Mouse (Mus musculus) ES-Bruce4 (cell line): ENCODE results near the gene Foxk1. TPM values are rescaled to one million over a fixed set of nuclear protein-coding genes. Genes with fewer than 3 reads are reported as not detected.

Experiments
- H3K27ac ChIP-seq: 2 replicates; pipeline ENCODE4 v1.5.1; 2012; ENCODE audit warnings: low read length, inconsistent platforms; ENCODE audit not compliant: insufficient read depth
- H3K27me3 ChIP-seq: 2 replicates; pipeline ENCODE4 v1.6.1; 2012; ENCODE audit warnings: mild to moderate bottlenecking, low read length, inconsistent platforms; ENCODE audit not compliant: control insufficient read depth, poor library complexity, insufficient read depth, severe bottlenecking
- H3K36me3 ChIP-seq: 2 replicates; pipeline ENCODE4 v1.6.1; 2012; ENCODE audit warnings: inconsistent platforms, mild to moderate bottlenecking, low read length, moderate library complexity; ENCODE audit not compliant: control insufficient read depth, poor library complexity, insufficient read depth, severe bottlenecking
- H3K4me1 ChIP-seq: one replicate; pipeline ENCODE4 v1.8.1; 2011; ENCODE audit warnings: low read length; ENCODE audit not compliant: control insufficient read depth, insufficient read depth
- H3K4me3 ChIP-seq: 2 replicates; pipeline ENCODE4 v1.5.1; 2011; ENCODE audit warnings: low read depth, mild to moderate bottlenecking, low read length
- H3K9ac ChIP-seq: 2 replicates; pipeline ENCODE4 v1.6.1; 2012; ENCODE audit warnings: low read depth, mild to moderate bottlenecking, inconsistent platforms; ENCODE audit not compliant: poor library complexity, severe bottlenecking
- H3K9me3 ChIP-seq: replicated peaks from 2 replicates; pipeline ENCODE4 v1.6.1; 2012; ENCODE audit warnings: mild to moderate bottlenecking, low read length, inconsistent platforms; ENCODE audit not compliant: control insufficient read depth, poor library complexity, insufficient read depth, severe bottlenecking
- CTCF ChIP-seq: IDR thresholded peaks from one replicate; pipeline ENCODE4 v1.8.1; 2011; ENCODE audit warnings: low read depth, low read length
- EP300 ChIP-seq: IDR thresholded peaks from 2 replicates; pipeline ENCODE4 v1.6.1; 2011; ENCODE audit warnings: low read depth, low read length; ENCODE audit not compliant: insufficient read depth
- POLR2A ChIP-seq: IDR thresholded peaks from one replicate; pipeline ENCODE4 v1.8.1; 2011; ENCODE audit warnings: low read length; ENCODE audit not compliant: insufficient read depth
- polyA plus RNA-seq: library from polyadenylated mRNA; stranded (reverse); fragments of >200 nt; gene quantifications from 2 replicates; pipeline ENCODE4 v1.2.4, GENCODE M21; 2011; ENCODE audit warnings: low read depth; ENCODE audit not compliant: missing spikeins, insufficient read depth, insufficient read length

Gene Foxk1
- polyA plus RNA-seq, 1 experiment, result 17.7 TPM

DNA sequence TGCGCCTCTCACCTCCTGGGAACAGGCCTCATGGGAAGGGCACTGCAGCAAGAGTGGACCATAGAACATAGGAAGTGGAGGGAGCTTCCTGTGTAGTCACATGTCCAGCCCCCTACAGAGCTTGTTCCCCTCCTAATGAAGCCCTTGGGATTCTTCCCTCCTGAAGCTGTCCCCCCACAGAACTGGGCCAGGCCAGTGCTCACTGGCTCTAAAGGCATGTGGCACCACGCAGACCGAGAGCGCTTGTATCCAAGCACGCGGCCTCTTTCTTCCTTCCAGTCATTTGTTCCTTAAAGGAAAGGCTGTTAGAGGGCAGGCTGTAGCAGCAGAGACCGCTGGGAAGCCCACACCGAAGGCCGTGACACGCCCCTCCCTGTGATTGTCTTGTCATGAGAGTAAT, 26.6 kb downstream of the Foxk1 start:
- TF ChIP-seq CTCF (no peak), EP300 (0 out of 2 replicates have a peak, but pooled peaks have one; percentile 25)
- H3K27ac ChIP-seq, result peak overlapping the region; percentile 33
- H3K36me3 ChIP-seq, result no peaks in the 10 kb centered on the region

DNA sequence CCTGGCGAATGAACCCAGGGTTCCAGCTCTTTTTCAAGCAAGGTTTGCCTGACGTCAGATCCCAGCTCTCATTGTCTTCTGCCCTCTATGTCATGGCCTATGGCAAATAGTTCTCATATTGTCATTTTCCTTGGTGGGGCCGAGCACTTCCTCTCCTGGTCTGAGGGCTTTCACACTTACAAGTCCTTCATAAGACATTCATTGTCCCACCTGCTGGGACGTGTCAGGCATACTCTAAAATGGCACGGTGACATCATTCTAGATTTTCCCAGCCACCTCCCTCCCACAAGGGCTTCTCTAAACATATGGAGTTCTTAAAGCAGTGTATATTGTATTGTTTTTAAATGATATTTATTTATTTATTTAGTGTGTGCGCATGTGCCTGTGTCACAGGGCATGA, 27.4 kb downstream of the Foxk1 start:
- Histone ChIP-seq H3K4me1 (peaks cover 15% of the 10 kb centered on the region), H3K27ac (no peak overlapping the region), H3K9ac (no peak overlapping the region), H3K9me3 (no peaks in the 10 kb centered on the region), H3K4me3 (no peak overlapping the region), H3K27me3 (no peaks in the 10 kb centered on the region), H3K36me3 (no peaks in the 10 kb centered on the region)
- TF ChIP-seq POLR2A (no peak), EP300 (no peak), CTCF (no peak)

More for the DNA sequence above, 26.6 kb downstream of the Foxk1 start:
- Histone ChIP-seq H3K4me3 (no peak overlapping the region), H3K9ac (no peak overlapping the region), H3K4me1 (peaks cover 13% of the 10 kb centered on the region), H3K27me3 (no peaks in the 10 kb centered on the region), H3K9me3 (no peaks in the 10 kb centered on the region)

DNA sequence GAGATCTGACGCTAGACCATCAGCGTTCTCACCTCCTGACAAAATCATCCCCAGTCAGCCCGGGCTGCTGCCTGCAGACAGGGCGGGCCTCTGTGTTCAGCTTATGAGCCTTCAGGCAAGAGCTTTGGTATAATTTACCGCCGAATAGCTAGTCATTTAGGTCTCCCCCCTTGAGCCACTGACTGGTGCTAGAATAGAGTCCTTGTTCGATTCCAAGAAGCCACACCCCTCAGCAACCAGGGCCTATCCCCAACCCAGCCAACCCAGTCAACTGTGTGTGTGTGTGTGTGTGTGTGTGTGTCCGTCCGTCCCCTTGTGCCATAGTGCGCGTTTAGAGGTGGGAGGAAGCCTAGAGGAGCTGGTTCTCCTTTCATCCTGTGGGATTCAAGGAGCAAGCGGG, 29.7 kb downstream of the Foxk1 start:
- H3K27ac ChIP-seq, result no peak overlapping the region
- H3K9me3 ChIP-seq, result no peaks in the 10 kb centered on the region
- H3K4me1 ChIP-seq, result peaks cover 15% of the 10 kb centered on the region
- no peak overlapping the region for H3K9ac ChIP-seq
- no peak overlapping the region for H3K4me3 ChIP-seq
- no peaks in the 10 kb centered on the region for H3K27me3 ChIP-seq
- peaks cover 3% of the 10 kb centered on the region; the same call in 1 of the 2 replicates for H3K36me3 ChIP-seq
- TF ChIP-seq POLR2A (no peak), CTCF (no peak), EP300 (no peak)

DNA sequence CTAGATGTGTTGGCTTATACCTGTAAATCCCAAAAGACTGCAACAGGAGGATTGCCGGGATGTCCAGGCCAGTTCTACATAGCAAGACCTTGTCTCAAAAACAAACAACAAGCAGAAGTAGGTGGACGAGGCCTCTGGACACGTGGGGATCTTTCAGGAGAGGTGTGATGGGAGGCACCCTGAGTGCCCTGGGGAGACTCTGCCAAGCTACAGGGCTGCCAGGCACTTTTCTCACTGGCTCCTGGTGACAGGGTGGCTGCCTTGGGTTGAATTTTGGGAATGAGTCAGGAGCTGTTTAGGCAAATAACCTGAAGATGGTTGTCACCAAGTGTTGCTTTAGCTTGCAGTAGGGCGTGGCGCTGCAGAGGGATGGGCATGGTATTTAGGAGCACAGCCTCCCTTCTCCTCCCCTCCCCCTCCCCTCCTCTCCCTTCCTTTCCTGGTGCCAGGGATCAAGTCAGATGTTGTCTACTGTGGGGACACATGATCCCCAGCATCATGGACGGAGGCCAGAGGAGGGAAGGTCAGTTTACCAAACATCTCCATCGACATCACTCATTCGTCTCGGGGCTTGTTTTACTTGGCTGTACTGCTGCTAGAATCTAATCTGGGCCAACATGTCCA, 30.6 kb downstream of the Foxk1 start:
- peaks cover 3% of the 10 kb centered on the region; the same call in 1 of the 2 replicates for H3K36me3 ChIP-seq

DNA sequence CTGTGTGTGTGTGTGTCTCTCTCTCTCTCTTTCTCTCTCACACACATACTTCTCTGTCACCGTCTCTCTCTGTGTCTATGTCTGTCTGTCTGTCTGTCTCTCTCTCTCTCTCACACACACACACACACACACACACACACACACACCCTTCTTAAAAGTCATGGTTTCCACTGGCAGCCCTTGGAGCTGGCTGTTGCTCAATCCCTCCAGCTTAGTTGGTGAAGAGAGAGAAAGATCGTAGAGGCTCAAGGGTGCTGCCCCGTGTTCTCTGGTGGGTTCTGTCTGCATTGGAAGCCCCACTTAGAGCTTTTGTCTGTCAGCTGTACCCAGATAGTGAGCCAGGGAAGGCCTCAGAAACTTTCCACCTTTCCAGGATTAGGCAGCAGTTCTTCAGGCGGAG, 31.4 kb downstream of the Foxk1 start:
- H3K27ac ChIP-seq, result no peak overlapping the region

More for the DNA sequence above, 30.6 kb downstream of the Foxk1 start:
- no peak for TF ChIP-seq EP300
- TF ChIP-seq CTCF, result no peak
- no peak for TF ChIP-seq POLR2A
- Histone ChIP-seq H3K9me3 (no peaks in the 10 kb centered on the region), H3K27me3 (no peaks in the 10 kb centered on the region), H3K4me1 (peaks cover 15% of the 10 kb centered on the region), H3K27ac (no peak overlapping the region), H3K4me3 (no peak overlapping the region), H3K9ac (no peak overlapping the region)

GRCm38 (mm10) chr5:142434052-142434451, 32.8 kb downstream of the Foxk1 start:
- Histone ChIP-seq H3K36me3 (peaks cover 3% of the 10 kb centered on the region; the same call in 1 of the 2 replicates), H3K9me3 (no peaks in the 10 kb centered on the region), H3K4me1 (peaks cover 14% of the 10 kb centered on the region), H3K27me3 (no peaks in the 10 kb centered on the region), H3K27ac (no peak overlapping the region), H3K9ac (no peak overlapping the region), H3K4me3 (no peak overlapping the region)
- no peak for TF ChIP-seq EP300
- TF ChIP-seq POLR2A, result no peak
- TF ChIP-seq CTCF, result no peak

More for the DNA sequence above, 31.4 kb downstream of the Foxk1 start:
- no peak overlapping the region for H3K4me3 ChIP-seq
- H3K9ac ChIP-seq, result no peak overlapping the region
- TF ChIP-seq CTCF, result no peak
- TF ChIP-seq POLR2A, result no peak
- no peak for TF ChIP-seq EP300
- H3K36me3 ChIP-seq, result peaks cover 3% of the 10 kb centered on the region; the same call in 1 of the 2 replicates
- H3K27me3 ChIP-seq, result no peaks in the 10 kb centered on the region
- no peaks in the 10 kb centered on the region for H3K9me3 ChIP-seq
- H3K4me1 ChIP-seq, result peaks cover 14% of the 10 kb centered on the region
